Mouse (Mus musculus) MEL (cell line): Measurements from ENCODE around the gene Krtcap2. TPM values are rescaled to one million over a fixed set of nuclear protein-coding genes. Genes with fewer than 3 reads are reported as not detected.
A peak's percentile ranks its signal among the peaks of the same experiment; 100 is the strongest.

Experiments
- DNase-seq: peaks from one replicate; pipeline ENCODE4 v3.0.0; 2011; ENCODE audit warnings: low read depth, low spot score
- H3K27ac ChIP-seq: 2 replicates; pipeline ENCODE4 v1.5.1; 2012; ENCODE audit warnings: low read depth, mild to moderate bottlenecking, control low read depth, low read length, moderate library complexity; ENCODE audit not compliant: control insufficient read depth
- H3K27me3 ChIP-seq, 2 experiments: fragments of 150-350 bp in 1 of 2; sonication (generic) in 1 of 2; 2 replicates each; pipeline ENCODE4 v1.6.1; 2012; ENCODE audit warnings: low read length in 2 of 2, mild to moderate bottlenecking in 2 of 2, improper control_type of control experiment in 1 of 2, moderate library complexity in 1 of 2; ENCODE audit not compliant: insufficient read depth in 2 of 2, control insufficient read depth in 1 of 2
- H3K36me3 ChIP-seq, 2 experiments: 2 replicates each; pipeline ENCODE4 v1.6.1; 2012 to 2014; ENCODE audit warnings: low read length in 2 of 2, improper control_type of control experiment in 1 of 2, inconsistent platforms in 1 of 2, mild to moderate bottlenecking in 1 of 2; ENCODE audit not compliant: insufficient read depth in 2 of 2, control insufficient read depth in 1 of 2
- H3K4me1 ChIP-seq, 2 experiments: fragments of 150-350 bp in 1 of 2; sonication (generic) in 1 of 2; 2 replicates each; pipeline ENCODE4 v1.6.1; 2012; ENCODE audit warnings: low read length in 2 of 2, improper control_type of control experiment in 1 of 2, mild to moderate bottlenecking in 1 of 2; ENCODE audit not compliant: insufficient read depth in 2 of 2, control insufficient read depth in 1 of 2
- H3K4me3 ChIP-seq, 2 experiments: fragments of 150-350 bp in 1 of 2; sonication (generic) in 1 of 2; 2 replicates each; pipeline ENCODE4 v1.5.1; 2012; ENCODE audit warnings: low read depth in 2 of 2, low read length in 2 of 2, mild to moderate bottlenecking in 2 of 2, moderate library complexity in 2 of 2, control low read depth in 1 of 2, improper control_type of control experiment in 1 of 2; ENCODE audit not compliant: control insufficient read depth in 1 of 2, insufficient read depth in 1 of 2
- H3K79me2 ChIP-seq: 2 replicates; pipeline ENCODE4 v1.6.1; 2012; ENCODE audit warnings: mild to moderate bottlenecking, low read length, moderate library complexity; ENCODE audit not compliant: control insufficient read depth, poor library complexity, insufficient read depth
- H3K9ac ChIP-seq: 2 replicates; pipeline ENCODE4 v1.6.1; 2012; ENCODE audit warnings: low read depth, mild to moderate bottlenecking, control low read depth, low read length, moderate library complexity; ENCODE audit not compliant: control insufficient read depth, poor library complexity, severe bottlenecking
- H3K9me3 ChIP-seq: fragments of 150-350 bp; sonication (generic); replicated peaks from 2 replicates; pipeline ENCODE4 v1.6.1; 2012; ENCODE audit warnings: mild to moderate bottlenecking, low read length, improper control_type of control experiment, moderate library complexity; ENCODE audit not compliant: insufficient read depth
- CHD1 ChIP-seq: IDR thresholded peaks from 2 replicates; pipeline ENCODE4 v1.6.1; 2012; ENCODE audit warnings: low read depth, mild to moderate bottlenecking, inconsistent platforms, low read length, improper control_type of control experiment
- CTCF ChIP-seq, 3 experiments: IDR thresholded peaks in 2 of 3; conservative IDR thresholded peaks in 1 of 3; 2 replicates each; pipeline ENCODE4 v1.5.1; 2011 to 2012; ENCODE audit warnings: low read length in 3 of 3, low read depth in 2 of 3, mild to moderate bottlenecking in 2 of 3, improper control_type of control experiment in 1 of 3, inconsistent platforms in 1 of 3, mixed read lengths in 1 of 3, moderate library complexity in 1 of 3; ENCODE audit not compliant: control insufficient read depth in 1 of 3, insufficient read depth in 1 of 3, poor library complexity in 1 of 3, severe bottlenecking in 1 of 3
- E2F4 ChIP-seq: IDR thresholded peaks from 2 replicates; pipeline ENCODE4 v1.6.1; 2011; ENCODE audit warnings: low read depth, low read length, improper control_type of control experiment, borderline replicate concordance
- ETS1 ChIP-seq: IDR thresholded peaks from 2 replicates; pipeline ENCODE4 v1.6.1; 2012; ENCODE audit warnings: low read depth, mild to moderate bottlenecking, inconsistent platforms, low read length, improper control_type of control experiment, moderate library complexity
- GABPA ChIP-seq: IDR thresholded peaks from 2 replicates; pipeline ENCODE4 v1.6.1; 2012; ENCODE audit warnings: low read depth, mild to moderate bottlenecking, inconsistent platforms, low read length, improper control_type of control experiment, moderate library complexity
- HCFC1 ChIP-seq: IDR thresholded peaks from 2 replicates; pipeline ENCODE4 v1.6.1; 2012; ENCODE audit warnings: low read depth, mild to moderate bottlenecking, inconsistent platforms, low read length, improper control_type of control experiment, moderate library complexity
- KAT2A ChIP-seq: conservative IDR thresholded peaks from 2 replicates; pipeline ENCODE4 v1.6.1; 2012; ENCODE audit warnings: low read depth, low read length, improper control_type of control experiment, inconsistent platforms
- MAFK ChIP-seq: IDR thresholded peaks from 2 replicates; pipeline ENCODE4 v1.6.1; 2011; ENCODE audit warnings: low read depth, mild to moderate bottlenecking, low read length, improper control_type of control experiment, borderline replicate concordance
- MXI1 ChIP-seq: IDR thresholded peaks from 2 replicates; pipeline ENCODE4 v1.6.1; 2011; ENCODE audit warnings: mild to moderate bottlenecking, low read depth, low read length, improper control_type of control experiment
- MYB ChIP-seq: IDR thresholded peaks from 2 replicates; pipeline ENCODE4 v1.6.1; 2011; ENCODE audit warnings: mild to moderate bottlenecking, low read depth, low read length, improper control_type of control experiment
- POLR2A ChIP-seq, 2 experiments: IDR thresholded peaks; 2 replicates each; pipeline ENCODE4 v1.6.1; 2011 to 2012; ENCODE audit warnings: low read length in 2 of 2, mild to moderate bottlenecking in 2 of 2, control low read depth in 1 of 2, improper control_type of control experiment in 1 of 2, low read depth in 1 of 2, moderate library complexity in 1 of 2; ENCODE audit not compliant: control insufficient read depth in 1 of 2, insufficient read depth in 1 of 2, poor library complexity in 1 of 2
- RCOR1 ChIP-seq: IDR thresholded peaks from 2 replicates; pipeline ENCODE4 v1.6.1; 2012; ENCODE audit warnings: low read depth, mild to moderate bottlenecking, inconsistent platforms, low read length, improper control_type of control experiment
- TCF12 ChIP-seq: IDR thresholded peaks from 2 replicates; pipeline ENCODE4 v1.6.1; 2014; ENCODE audit warnings: low read depth, mild to moderate bottlenecking, inconsistent platforms, low read length, improper control_type of control experiment, moderate library complexity
- ZKSCAN1 ChIP-seq: IDR thresholded peaks from 2 replicates; pipeline ENCODE4 v1.6.1; 2012; ENCODE audit warnings: low read depth, mild to moderate bottlenecking, inconsistent platforms, low read length, improper control_type of control experiment, moderate library complexity
- polyA plus RNA-seq, 2 experiments: library from polyadenylated mRNA; stranded (reverse) in 1 of 2; unstranded in 1 of 2; fragments of >175 nt in 1 of 2; fragments of >200 nt in 1 of 2; gene quantifications; 2 replicates each; pipeline versions ENCODE4 v1.2.1 to v1.2.4; 2012; ENCODE audit warnings: low replicate concordance in 2 of 2, low read depth in 1 of 2; ENCODE audit not compliant: insufficient read length in 2 of 2, insufficient read depth in 1 of 2, missing spikeins in 1 of 2
- total RNA-seq: library from RNA; depleted of rRNA; stranded (reverse); fragments of 300-350 nt; gene quantifications from 2 replicates; pipeline ENCODE4 v1.2.3, GENCODE M21; 2012

The Krtcap2 gene
- total and polyA plus RNA-seq, 3 experiments: 171 to 497 TPM; not detected in 1

GRCm38 (mm10) chr3:89202253-89203141 is 43.3 kb upstream of the Krtcap2 start, which contains the start of gene Gba (continued):
- TF ChIP-seq RCOR1: peak; percentile 64
- peak; percentile 91 for TF ChIP-seq KAT2A
- no peak for TF ChIP-seq E2F4
- TF ChIP-seq MAFK: no peak
- TF ChIP-seq, all 39 proteins: peak for 22

DNA sequence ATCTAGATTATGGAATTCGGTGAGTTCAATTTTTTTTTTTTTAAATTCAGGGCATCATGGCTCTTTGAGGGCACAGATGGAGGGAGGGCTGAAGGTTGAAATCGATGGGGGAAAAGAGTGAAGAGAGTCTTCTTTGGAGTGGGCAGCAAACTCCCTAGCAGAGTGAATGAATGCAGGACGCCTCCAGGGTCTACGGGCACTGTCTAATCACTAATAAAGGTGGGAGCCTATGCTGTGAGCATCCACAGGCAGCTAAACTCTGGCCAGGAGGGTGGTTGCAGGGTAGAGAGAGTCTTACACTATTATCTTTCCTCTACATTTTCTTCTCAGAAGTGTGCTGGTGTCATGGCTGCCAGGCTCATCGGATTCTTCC is 42.6 kb upstream of the Krtcap2 start:
- Histone ChIP-seq H3K4me1 (peaks cover 0 to 5% of the 10 kb centered on the region in 2 experiments; a peak in 2 of 4 replicates), H3K79me2 (peaks cover 6% of the 10 kb centered on the region), H3K4me3 (peak overlapping the region; percentile 71 to 85), H3K27ac (peak overlapping the region; percentile 86), H3K9ac (peak overlapping the region; percentile 86), H3K9me3 (no peaks in the 10 kb centered on the region), H3K36me3 (peaks cover 0 to 8% of the 10 kb centered on the region in 2 experiments; a peak in 2 of 4 replicates), H3K27me3 (no peaks in the 10 kb centered on the region)
- TF ChIP-seq MXI1 (peak; percentile 12; the same call in 1 of the 2 replicates), CHD1 (0 out of 2 replicates have a peak, but pooled peaks have one; percentile 39), TCF12 (no peak), POLR2A (IDR thresholded peaks at IDR 0.05; ENCODE audit: control insufficient read depth in 1 of 2, insufficient read depth in 1 of 2, low read depth in 1 of 2, low read length in 2 of 2, poor library complexity in 1 of 2) (no peak), MAFK (no peak), ZKSCAN1 (no peak)
- DNase-seq: peak; percentile 47

DNA sequence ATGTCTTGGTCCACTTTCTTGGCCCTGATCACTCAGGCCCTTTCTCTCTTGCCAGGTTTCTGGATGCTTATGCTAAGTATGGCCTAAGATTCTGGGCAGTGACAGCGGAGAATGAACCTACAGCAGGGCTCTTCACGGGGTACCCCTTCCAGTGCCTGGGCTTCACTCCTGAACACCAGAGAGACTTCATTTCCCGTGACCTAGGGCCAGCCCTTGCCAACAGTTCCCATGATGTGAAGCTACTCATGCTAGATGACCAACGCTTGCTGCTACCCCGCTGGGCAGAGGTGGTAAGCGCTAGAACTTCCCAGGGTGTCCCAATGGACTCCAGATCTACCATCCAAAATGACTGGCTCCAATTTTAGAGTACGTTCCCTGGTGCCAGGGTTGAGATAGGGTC is 39.7 kb upstream of the Krtcap2 start:
- Histone ChIP-seq H3K36me3 (peaks cover 0 to 5% of the 10 kb centered on the region in 2 experiments; a peak in 3 of 4 replicates), H3K9ac (no peak overlapping the region), H3K79me2 (peaks cover 6% of the 10 kb centered on the region), H3K4me3 (no peak overlapping the region), H3K4me1 (peaks cover 0 to 5% of the 10 kb centered on the region in 2 experiments; a peak in 2 of 4 replicates), H3K9me3 (no peaks in the 10 kb centered on the region), H3K27me3 (no peaks in the 10 kb centered on the region), H3K27ac (no peak overlapping the region)
- no peak for DNase-seq
- TF ChIP-seq GABPA (no peak), E2F4 (no peak), HCFC1 (no peak), MYB (no peak), ETS1 (no peak), RCOR1 (no peak), CTCF (IDR thresholded peaks at IDR 0.05 in 2 of 3, conservative IDR thresholded peaks at IDR 0.05 in 1 of 3; ENCODE audit: control insufficient read depth in 1 of 3, insufficient read depth in 1 of 3, low read depth in 2 of 3, low read length in 3 of 3, poor library complexity in 1 of 3, severe bottlenecking in 1 of 3) (no peak)
